Mouse (Mus musculus): Measurements from ENCODE around the gene Zdhhc21.
A peak's percentile ranks its signal among the peaks of the same experiment; 100 is the strongest.

Gene Zdhhc21

GRCm38 (mm10) chr4:82765513-82766216, 94.1 kb downstream of the Zdhhc21 start:
- DNase-seq (ENCODE audit: low read depth) = no peak

- DNase-seq (ENCODE audit: low read depth) = no peak
Observed at GRCm38 (mm10) chr4:82763586-82763985, 96.2 kb downstream of the Zdhhc21 start.

GRCm38 (mm10) chr4:82762430-82763119, 97.2 kb downstream of the Zdhhc21 start:
- no peak for DNase-seq (ENCODE audit: low read depth)

- no peak for DNase-seq (ENCODE audit: low read depth)
Observed at GRCm38 (mm10) chr4:82756295-82756626, 103.5 kb downstream of the Zdhhc21 start.

GRCm38 (mm10) chr4:82755616-82756294, 104.0 kb downstream of the Zdhhc21 start:
- DNase-seq (ENCODE audit: low read depth) = peak; percentile 59

Data from induced T-regulatory cell, adult 2 months (primary cell).